Mouse (Mus musculus): ENCODE data around the gene Ap1s1. TPM values are rescaled to one million over a fixed set of nuclear protein-coding genes. Genes with fewer than 3 reads are reported as not detected.

Ap1s1 gene
- polyA plus RNA-seq, 1 experiment from 2014 or later: 284 TPM

DNA sequence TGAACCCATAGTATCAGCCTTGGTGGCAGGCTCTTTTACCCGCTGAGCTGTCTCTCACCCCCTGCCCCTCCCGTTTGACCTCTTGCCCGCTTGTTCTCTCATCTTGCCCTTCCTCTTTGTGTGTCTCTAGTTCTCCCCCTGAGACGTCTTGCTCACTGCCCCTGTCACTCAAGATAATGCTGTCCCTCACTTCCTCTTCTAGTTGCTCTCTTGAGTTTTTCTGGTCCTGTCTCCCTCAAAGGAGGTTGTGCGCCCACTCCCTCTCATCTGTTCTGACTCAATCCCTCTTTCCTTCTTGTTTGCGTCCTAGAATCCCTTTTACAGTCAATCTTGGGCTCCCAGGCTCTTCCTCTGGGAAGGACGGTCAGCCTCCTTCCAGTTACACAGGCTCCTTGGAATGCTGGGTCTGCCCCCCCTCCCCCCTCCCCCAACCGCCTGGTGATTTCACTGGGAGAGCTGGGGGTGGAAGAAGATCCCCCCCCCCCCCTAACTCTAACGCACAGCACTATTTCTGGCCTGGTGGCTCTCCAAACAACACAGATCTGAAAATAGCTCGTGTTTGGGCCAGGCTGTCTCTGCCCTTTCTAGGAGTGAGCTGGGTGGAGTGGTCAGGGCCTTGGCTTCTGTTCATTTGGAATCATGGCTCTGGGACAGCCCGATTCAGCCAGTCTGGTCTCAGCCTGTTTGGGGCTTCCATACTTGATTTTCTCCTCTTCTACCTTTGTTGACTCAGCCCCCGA is 30.4 kb upstream of the Ap1s1 start:
- Histone ChIP-seq H3K9me3 (no peaks in the 10 kb centered on the region), H3K4me3 (no peak overlapping the region), H3K4me1 (peaks cover 19% of the 10 kb centered on the region), H3K4me2 (no peak overlapping the region), H3K9ac (no peak overlapping the region), H3K36me3 (replicated peaks) (no peaks in the 10 kb centered on the region), H3K27ac (no peak overlapping the region), H3K27me3 (replicated peaks) (no peaks in the 10 kb centered on the region)
- WGBS: 43% methylated on average over 11 of the region's 12 CpGs
- ATAC-seq (replicated peaks): no peak

DNA sequence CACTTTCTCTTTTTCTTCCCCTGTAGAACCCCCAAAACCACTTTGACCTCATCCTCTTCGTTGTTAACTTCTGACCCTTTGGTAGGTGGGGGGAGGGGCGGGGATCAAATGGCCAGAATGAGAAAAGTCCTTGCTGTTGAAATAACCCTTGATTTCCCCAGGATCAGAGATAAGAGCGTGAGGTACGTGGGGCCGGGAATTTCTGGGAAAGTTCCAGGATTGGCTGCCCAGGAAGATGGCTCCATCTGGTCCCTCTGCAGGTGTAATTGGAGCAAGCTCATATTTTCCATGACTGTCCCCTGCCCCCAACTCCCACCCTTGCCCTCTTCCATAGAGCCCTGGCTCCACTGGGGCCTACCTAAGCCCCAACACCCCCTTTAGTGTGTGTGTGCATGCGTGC is 29.8 kb upstream of the Ap1s1 start:
- Histone ChIP-seq H3K4me1 (peaks cover 19% of the 10 kb centered on the region), H3K4me3 (no peak overlapping the region), H3K9ac (no peak overlapping the region), H3K27ac (no peak overlapping the region), H3K36me3 (replicated peaks) (no peaks in the 10 kb centered on the region), H3K9me3 (no peaks in the 10 kb centered on the region), H3K4me2 (no peak overlapping the region), H3K27me3 (replicated peaks) (no peaks in the 10 kb centered on the region)
- WGBS: 65% methylated on average over 6 of the region's 6 CpGs
- no peak for ATAC-seq (replicated peaks)

DNA sequence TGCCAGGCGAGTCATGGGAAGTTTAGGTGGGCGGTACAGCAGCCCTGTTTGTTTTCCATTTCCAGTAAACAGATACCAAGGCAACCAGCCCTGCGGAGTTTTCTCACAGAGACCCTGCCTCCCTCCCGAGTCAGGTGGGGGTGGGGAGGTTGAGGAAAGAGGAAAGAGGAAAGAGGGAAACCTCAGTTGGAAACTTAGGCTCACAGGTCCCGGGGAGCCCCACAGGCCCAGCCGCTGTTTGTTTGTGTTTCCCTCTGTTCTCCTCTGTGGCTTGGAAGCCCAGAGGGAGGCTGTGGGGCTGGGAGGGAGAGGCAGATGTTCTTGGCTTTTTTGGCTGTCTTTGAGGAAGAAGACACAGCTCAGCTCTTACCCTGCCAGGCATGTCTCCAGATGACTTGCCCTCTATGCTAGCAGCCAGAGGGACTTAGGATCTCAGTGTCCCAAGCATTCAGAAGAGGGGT is 28.3 kb upstream of the Ap1s1 start:
- no peak overlapping the region for H3K9ac ChIP-seq
- H3K36me3 ChIP-seq (replicated peaks): no peaks in the 10 kb centered on the region
- ATAC-seq (replicated peaks): no peak
- 29% methylated on average over 6 of the region's 6 CpGs for WGBS
- H3K27me3 ChIP-seq (replicated peaks): no peaks in the 10 kb centered on the region
- peaks cover 19% of the 10 kb centered on the region for H3K4me1 ChIP-seq
- H3K9me3 ChIP-seq: no peaks in the 10 kb centered on the region
- H3K27ac ChIP-seq: no peak overlapping the region
- no peak overlapping the region for H3K4me2 ChIP-seq
- H3K4me3 ChIP-seq: no peak overlapping the region

DNA sequence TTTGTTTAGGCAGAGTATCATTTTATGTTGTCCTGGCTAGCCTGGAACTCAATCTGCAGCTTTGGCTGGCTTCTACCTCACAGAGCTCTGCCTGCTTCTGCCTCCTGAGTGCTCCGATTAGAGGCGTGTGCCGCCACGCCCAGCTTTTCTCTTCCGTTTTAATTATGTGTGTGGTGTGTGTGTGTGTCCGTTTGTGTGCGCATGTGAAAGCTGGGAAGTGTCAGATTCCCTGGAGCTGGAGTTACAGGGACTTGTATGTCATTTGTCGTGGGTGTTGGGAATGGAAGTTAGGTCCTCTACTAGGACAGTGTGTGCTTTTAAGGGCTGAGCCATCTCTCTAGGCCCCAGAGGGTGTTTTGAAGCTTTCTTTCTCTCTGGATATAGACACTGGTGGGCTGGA is 27.2 kb upstream of the Ap1s1 start:
- Histone ChIP-seq H3K27ac (no peak overlapping the region), H3K36me3 (replicated peaks) (no peaks in the 10 kb centered on the region), H3K9me3 (no peaks in the 10 kb centered on the region), H3K9ac (no peak overlapping the region), H3K4me1 (peaks cover 19% of the 10 kb centered on the region), H3K27me3 (replicated peaks) (no peaks in the 10 kb centered on the region), H3K4me2 (no peak overlapping the region), H3K4me3 (no peak overlapping the region)
- ATAC-seq (replicated peaks): no peak
- WGBS: 96% methylated on average over 8 of the region's 8 CpGs

DNA sequence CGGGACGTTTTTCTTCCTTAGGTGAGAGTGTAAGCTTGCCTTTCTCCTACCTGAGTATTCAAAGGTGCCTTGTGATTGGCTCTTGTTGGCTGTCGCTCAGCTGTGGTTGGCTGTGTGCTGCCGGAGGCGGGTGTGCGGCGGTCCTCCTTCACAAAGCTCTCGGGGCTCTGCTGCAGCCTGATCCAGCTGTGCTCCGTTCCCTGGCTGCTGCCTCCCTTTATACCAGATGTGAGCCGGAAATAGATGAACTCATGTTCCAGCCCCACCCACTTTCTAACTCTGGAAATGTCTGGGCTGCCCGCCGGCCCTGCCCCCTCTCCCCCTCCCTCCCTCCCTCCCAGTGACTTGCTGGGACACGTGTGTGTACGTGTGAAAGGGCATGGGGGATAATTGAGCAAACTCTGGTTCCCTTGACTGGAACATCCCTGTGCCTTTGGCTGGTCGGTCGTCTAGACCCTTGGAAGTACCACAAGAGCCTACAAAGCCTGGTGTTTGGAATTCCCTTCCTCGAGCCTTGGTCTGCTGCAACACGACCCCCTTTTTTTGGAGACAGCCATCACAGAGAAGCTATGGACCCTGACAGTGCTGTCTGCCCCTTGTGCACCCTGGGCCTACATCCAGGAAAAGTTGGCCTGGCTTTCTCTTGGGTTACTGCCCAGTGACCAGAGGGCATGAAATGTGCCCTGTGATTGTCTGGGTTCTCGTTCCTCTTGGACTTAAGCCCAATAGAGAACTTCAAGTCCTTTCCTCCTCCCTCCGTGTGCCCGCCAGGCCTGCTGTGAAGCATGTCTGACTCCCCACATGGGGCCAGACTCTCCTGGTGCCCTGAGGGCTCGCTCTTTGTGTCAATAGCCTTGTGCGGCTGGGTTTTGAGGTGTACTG is 26.4 kb upstream of the Ap1s1 start, which contains the start of gene Serpine1:
TSS of gene Serpine1 (minus strand) at position 190 of the 882 bp plus-strand sequence.
- Histone ChIP-seq H3K36me3 (replicated peaks) (no peaks in the 10 kb centered on the region), H3K4me2 (peak within 1 kb of the TSS; percentile 61), H3K4me3 (peak within 1 kb of the TSS; percentile 38), H3K4me1 (peaks cover 19% of the 10 kb centered on the region), H3K9ac (0 out of 2 replicates have a peak within 1 kb of the TSS, but pooled peaks have one; percentile 32), H3K9me3 (no peaks in the 10 kb centered on the region), H3K27me3 (replicated peaks) (no peaks in the 10 kb centered on the region), H3K27ac (peak within 1 kb of the TSS; percentile 65)
- 19% methylated on average over 23 of the region's 23 CpGs for WGBS
- peak; percentile 93 for ATAC-seq (replicated peaks)

DNA sequence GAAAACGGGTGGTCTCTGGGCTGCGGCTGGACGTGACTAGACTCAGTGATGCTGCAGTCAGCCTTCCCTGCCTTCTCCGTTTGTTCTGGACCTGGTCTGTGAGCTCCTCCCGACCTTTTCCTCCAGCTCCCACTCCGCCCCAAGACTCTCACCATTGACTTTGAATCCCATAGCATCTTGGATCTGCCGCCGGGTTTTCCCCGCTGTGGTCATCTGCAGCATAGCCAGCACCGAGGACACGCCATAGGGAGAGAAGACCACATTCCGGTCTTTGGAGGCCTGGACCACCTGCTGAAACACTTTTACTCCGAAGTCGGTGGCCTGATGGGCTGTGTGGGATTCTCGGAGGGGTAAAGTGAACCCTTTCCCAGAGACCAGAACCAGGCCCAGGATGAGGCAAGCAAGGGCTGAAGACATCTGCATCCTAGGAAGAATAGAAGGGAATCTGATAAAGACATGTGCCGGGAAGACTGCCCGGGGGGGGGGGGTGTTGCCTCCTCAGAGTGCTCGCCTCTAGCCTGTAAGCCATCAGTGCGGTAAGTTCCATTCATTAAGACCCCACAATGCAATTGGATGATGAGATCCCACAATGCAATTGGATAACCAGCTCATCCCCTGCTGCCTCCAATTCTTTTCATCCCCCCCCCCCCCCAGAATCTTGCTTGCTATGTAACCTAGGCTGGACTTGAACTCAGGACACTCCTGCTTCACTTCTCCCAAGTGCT is 25.1 kb upstream of the Ap1s1 start:
- no peak overlapping the region for H3K4me3 ChIP-seq
- ATAC-seq (replicated peaks): no peak
- no peaks in the 10 kb centered on the region for H3K9me3 ChIP-seq
- peaks cover 19% of the 10 kb centered on the region for H3K4me1 ChIP-seq
- no peaks in the 10 kb centered on the region for H3K36me3 ChIP-seq (replicated peaks)
- H3K4me2 ChIP-seq: 0 out of 2 replicates have a peak overlapping the region, but pooled peaks have one; percentile 61
- H3K27me3 ChIP-seq (replicated peaks): no peaks in the 10 kb centered on the region
- H3K27ac ChIP-seq: no peak overlapping the region
- no peak overlapping the region for H3K9ac ChIP-seq
- 85% methylated on average over 19 of the region's 19 CpGs for WGBS

DNA sequence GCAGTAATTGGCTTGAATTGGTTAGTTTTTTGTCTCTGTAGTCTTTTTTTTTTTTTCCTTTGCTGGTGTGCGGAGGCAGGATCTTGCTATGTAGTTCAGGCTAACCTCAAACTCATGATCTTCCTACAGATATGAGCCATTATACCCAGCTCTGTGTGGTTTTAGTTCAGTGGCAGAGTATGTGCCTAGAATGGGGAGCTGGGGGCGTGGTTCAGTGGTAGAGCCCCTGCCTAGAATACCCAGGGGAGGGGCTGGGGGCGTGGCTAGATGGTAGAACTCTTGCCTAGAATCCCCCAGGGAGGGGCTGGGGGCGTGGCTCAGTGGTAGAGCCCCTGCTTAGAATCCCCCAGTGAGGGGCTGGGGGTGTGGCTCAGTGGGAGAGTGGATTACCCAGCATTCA is 22.8 kb upstream of the Ap1s1 start:
- H3K4me1 ChIP-seq: peaks cover 12% of the 10 kb centered on the region; the same call in 1 of the 2 replicates
- H3K27me3 ChIP-seq (replicated peaks): no peaks in the 10 kb centered on the region
- H3K4me2 ChIP-seq: no peak overlapping the region
- H3K36me3 ChIP-seq (replicated peaks): no peaks in the 10 kb centered on the region
- ATAC-seq (replicated peaks): no peak
- no peaks in the 10 kb centered on the region for H3K9me3 ChIP-seq
- no peak overlapping the region for H3K9ac ChIP-seq
- 76% methylated on average over 4 of the region's 4 CpGs for WGBS
- no peak overlapping the region for H3K4me3 ChIP-seq
- no peak overlapping the region for H3K27ac ChIP-seq

DNA sequence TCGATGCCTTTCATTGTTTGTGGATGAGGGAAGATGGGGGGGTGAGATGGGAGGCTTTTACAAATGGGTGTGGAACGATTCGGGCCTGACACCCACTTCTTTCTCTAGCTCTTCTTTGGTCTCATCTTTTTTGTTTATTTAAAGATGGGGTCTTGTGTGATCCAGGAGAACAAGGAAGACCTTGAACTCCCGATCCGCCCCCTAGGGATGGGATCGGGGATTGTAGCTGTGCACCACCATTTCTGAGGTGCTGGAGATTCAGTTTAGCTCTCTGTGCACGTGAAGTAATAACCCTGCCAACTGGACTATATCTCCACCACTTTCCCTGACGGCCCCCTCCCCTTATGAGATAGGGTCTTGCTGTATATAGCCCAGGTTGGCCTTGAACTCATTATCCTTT is 20.0 kb upstream of the Ap1s1 start:
- H3K4me3 ChIP-seq: no peak overlapping the region
- ATAC-seq (replicated peaks): no peak
- no peaks in the 10 kb centered on the region for H3K36me3 ChIP-seq (replicated peaks)
- WGBS: 65% methylated on average over 8 of the region's 8 CpGs
- H3K9ac ChIP-seq: no peak overlapping the region
- no peaks in the 10 kb centered on the region for H3K9me3 ChIP-seq
- no peaks in the 10 kb centered on the region for H3K4me1 ChIP-seq
- no peak overlapping the region for H3K27ac ChIP-seq
- H3K4me2 ChIP-seq: no peak overlapping the region
- no peaks in the 10 kb centered on the region for H3K27me3 ChIP-seq (replicated peaks)

DNA sequence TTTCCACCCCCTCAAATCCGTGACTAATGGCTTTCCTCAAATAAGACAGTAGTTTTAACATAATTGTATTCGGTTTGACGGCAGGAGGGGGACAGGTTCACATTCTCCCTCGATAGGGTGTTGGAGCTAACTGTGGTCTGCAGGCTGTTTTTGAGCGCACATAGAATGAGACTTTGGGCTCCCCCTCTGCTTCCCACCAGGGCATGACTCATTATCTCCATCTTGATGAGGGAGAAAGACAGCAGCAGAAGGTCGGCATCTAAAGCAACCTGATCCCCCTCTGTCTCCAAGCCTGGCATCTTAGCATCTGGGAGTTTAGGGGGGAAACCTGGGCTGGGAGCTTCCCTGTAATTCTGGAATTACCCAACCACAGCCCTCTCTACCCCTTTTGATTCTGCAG is 19.5 kb upstream of the Ap1s1 start:
- H3K27ac ChIP-seq: no peak overlapping the region
- H3K4me1 ChIP-seq: no peaks in the 10 kb centered on the region
- no peak overlapping the region for H3K9ac ChIP-seq
- no peaks in the 10 kb centered on the region for H3K27me3 ChIP-seq (replicated peaks)
- 59% methylated on average over 6 of the region's 6 CpGs for WGBS
- no peak for ATAC-seq (replicated peaks)
- no peak overlapping the region for H3K4me2 ChIP-seq
- no peak overlapping the region for H3K4me3 ChIP-seq
- no peaks in the 10 kb centered on the region for H3K9me3 ChIP-seq
- H3K36me3 ChIP-seq (replicated peaks): no peaks in the 10 kb centered on the region

DNA sequence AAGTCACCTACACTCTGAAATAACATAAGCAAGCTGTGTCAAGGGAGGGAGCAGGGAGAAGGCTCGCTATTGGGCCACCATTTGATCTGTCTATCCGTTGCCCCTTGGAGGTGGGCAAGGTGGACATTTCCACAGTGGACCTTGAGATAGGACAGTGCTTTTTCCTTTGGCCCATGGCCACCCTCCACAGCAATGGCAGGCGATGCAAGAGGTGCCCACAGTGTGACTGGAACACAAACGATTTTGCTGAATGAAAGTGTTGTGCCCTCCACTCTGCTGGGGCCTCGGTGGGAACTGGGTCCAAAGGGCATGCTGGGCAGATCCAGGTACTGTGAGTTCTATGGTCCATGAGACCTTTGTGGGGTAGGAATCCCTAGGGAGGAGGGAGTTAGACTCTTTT is 16.7 kb upstream of the Ap1s1 start:
- ATAC-seq (replicated peaks): no peak
- Histone ChIP-seq H3K9ac (no peak overlapping the region), H3K4me2 (no peak overlapping the region), H3K4me1 (no peaks in the 10 kb centered on the region), H3K36me3 (replicated peaks) (no peaks in the 10 kb centered on the region), H3K4me3 (no peak overlapping the region), H3K27me3 (replicated peaks) (no peaks in the 10 kb centered on the region), H3K9me3 (no peaks in the 10 kb centered on the region), H3K27ac (no peak overlapping the region)
- WGBS: 90% methylated on average over 5 of the region's 5 CpGs

DNA sequence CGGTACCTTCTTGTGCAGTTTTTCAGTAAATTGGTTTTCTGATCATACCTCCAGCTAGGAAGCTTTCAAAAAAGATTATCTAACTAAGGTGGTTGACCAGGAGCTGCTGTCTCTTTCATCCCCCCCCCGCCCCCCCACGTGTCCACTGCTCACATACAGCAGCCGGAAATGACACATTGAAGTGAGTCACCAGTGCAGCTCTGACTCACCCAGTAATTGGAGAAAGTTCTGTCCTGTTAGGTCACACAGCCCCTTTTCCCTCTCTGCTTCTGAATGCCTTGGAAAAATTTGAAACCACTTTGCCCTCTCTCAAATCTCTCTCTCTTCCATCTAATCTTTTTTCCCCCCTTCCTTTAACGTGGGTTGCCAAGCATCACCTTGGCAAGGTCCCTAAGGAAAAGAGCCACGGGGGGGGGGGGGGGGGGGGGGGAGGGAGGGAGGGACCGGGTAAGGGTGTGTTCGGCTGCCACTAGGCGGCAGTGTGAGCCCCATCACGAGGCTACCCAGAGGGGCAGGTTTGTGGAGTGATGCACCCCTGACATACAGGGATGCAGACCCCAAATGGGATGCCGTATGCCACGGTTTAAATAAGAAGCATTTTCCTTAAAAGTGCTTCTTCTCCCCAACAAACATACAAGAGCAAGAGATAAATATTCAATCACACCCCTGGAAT is 16.0 kb upstream of the Ap1s1 start:
- WGBS: 28% methylated on average over 10 of the region's 12 CpGs
- no peak overlapping the region for H3K4me2 ChIP-seq
- no peak overlapping the region for H3K9ac ChIP-seq
- H3K4me3 ChIP-seq: no peak overlapping the region
- no peaks in the 10 kb centered on the region for H3K9me3 ChIP-seq
- no peaks in the 10 kb centered on the region for H3K27me3 ChIP-seq (replicated peaks)
- no peaks in the 10 kb centered on the region for H3K36me3 ChIP-seq (replicated peaks)
- no peaks in the 10 kb centered on the region for H3K4me1 ChIP-seq
- H3K27ac ChIP-seq: no peak overlapping the region
- no peak for ATAC-seq (replicated peaks)

DNA sequence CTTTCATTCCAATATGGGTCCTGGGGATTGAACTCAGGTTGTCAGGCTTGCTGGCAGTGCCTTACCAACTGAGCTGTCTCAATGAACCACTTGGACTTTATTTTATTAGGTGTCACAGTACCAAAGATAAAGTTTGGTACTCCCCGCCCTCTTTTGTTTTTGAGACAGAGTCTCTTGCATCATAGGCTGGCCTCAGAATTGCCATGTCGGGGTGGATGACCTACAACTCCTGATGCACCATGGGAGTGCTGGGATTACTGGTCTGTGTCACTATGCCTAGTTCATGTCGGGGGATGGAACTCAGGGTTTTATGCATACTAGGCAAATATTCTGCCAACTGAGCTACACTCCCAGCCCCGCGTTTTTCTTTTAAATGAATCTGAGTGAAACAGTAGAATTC is 8.9 kb upstream of the Ap1s1 start:
- Histone ChIP-seq H3K9me3 (no peaks in the 10 kb centered on the region), H3K27me3 (replicated peaks) (no peaks in the 10 kb centered on the region), H3K27ac (no peak overlapping the region), H3K4me1 (no peaks in the 10 kb centered on the region), H3K4me2 (no peak overlapping the region), H3K36me3 (replicated peaks) (no peaks in the 10 kb centered on the region), H3K4me3 (no peak overlapping the region), H3K9ac (no peak overlapping the region)
- 85% methylated on average over 5 of the region's 5 CpGs for WGBS
- ATAC-seq (replicated peaks): no peak

All from midbrain, embryonic 15.5 days (tissue).